Mouse (Mus musculus) MEL (cell line): Measurements from ENCODE around the gene Kcnn1. TPM values are rescaled to one million over a fixed set of nuclear protein-coding genes. Genes with fewer than 3 reads are reported as not detected.

Experiments used
- DNase-seq: peaks from one replicate; pipeline ENCODE4 v3.0.0; 2011; ENCODE audit warnings: low read depth, low spot score
- H3K27ac ChIP-seq: 2 replicates; pipeline ENCODE4 v1.5.1; 2012; ENCODE audit warnings: low read depth, mild to moderate bottlenecking, control low read depth, low read length, moderate library complexity; ENCODE audit not compliant: control insufficient read depth
- H3K27me3 ChIP-seq, 2 experiments: fragments of 150-350 bp in 1 of 2; sonication (generic) in 1 of 2; 2 replicates each; pipeline ENCODE4 v1.6.1; 2012; ENCODE audit warnings: low read length in 2 of 2, mild to moderate bottlenecking in 2 of 2, improper control_type of control experiment in 1 of 2, moderate library complexity in 1 of 2; ENCODE audit not compliant: insufficient read depth in 2 of 2, control insufficient read depth in 1 of 2
- H3K36me3 ChIP-seq, 2 experiments: 2 replicates each; pipeline ENCODE4 v1.6.1; 2012 to 2014; ENCODE audit warnings: low read length in 2 of 2, improper control_type of control experiment in 1 of 2, inconsistent platforms in 1 of 2, mild to moderate bottlenecking in 1 of 2; ENCODE audit not compliant: insufficient read depth in 2 of 2, control insufficient read depth in 1 of 2
- H3K4me1 ChIP-seq, 2 experiments: fragments of 150-350 bp in 1 of 2; sonication (generic) in 1 of 2; 2 replicates each; pipeline ENCODE4 v1.6.1; 2012; ENCODE audit warnings: low read length in 2 of 2, improper control_type of control experiment in 1 of 2, mild to moderate bottlenecking in 1 of 2; ENCODE audit not compliant: insufficient read depth in 2 of 2, control insufficient read depth in 1 of 2
- H3K4me3 ChIP-seq, 2 experiments: fragments of 150-350 bp in 1 of 2; sonication (generic) in 1 of 2; 2 replicates each; pipeline ENCODE4 v1.5.1; 2012; ENCODE audit warnings: low read depth in 2 of 2, low read length in 2 of 2, mild to moderate bottlenecking in 2 of 2, moderate library complexity in 2 of 2, control low read depth in 1 of 2, improper control_type of control experiment in 1 of 2; ENCODE audit not compliant: control insufficient read depth in 1 of 2, insufficient read depth in 1 of 2
- H3K79me2 ChIP-seq: 2 replicates; pipeline ENCODE4 v1.6.1; 2012; ENCODE audit warnings: mild to moderate bottlenecking, low read length, moderate library complexity; ENCODE audit not compliant: control insufficient read depth, poor library complexity, insufficient read depth
- H3K9ac ChIP-seq: 2 replicates; pipeline ENCODE4 v1.6.1; 2012; ENCODE audit warnings: low read depth, mild to moderate bottlenecking, control low read depth, low read length, moderate library complexity; ENCODE audit not compliant: control insufficient read depth, poor library complexity, severe bottlenecking
- H3K9me3 ChIP-seq: fragments of 150-350 bp; sonication (generic); replicated peaks from 2 replicates; pipeline ENCODE4 v1.6.1; 2012; ENCODE audit warnings: mild to moderate bottlenecking, low read length, improper control_type of control experiment, moderate library complexity; ENCODE audit not compliant: insufficient read depth
- BHLHE40 ChIP-seq: IDR thresholded peaks from 2 replicates; pipeline ENCODE4 v1.6.1; 2012; ENCODE audit warnings: low read depth, mild to moderate bottlenecking, inconsistent platforms, low read length, improper control_type of control experiment, borderline replicate concordance
- CHD1 ChIP-seq: IDR thresholded peaks from 2 replicates; pipeline ENCODE4 v1.6.1; 2012; ENCODE audit warnings: low read depth, mild to moderate bottlenecking, inconsistent platforms, low read length, improper control_type of control experiment
- ELF1 ChIP-seq: IDR thresholded peaks from 2 replicates; pipeline ENCODE4 v1.6.1; 2014; ENCODE audit warnings: low read depth, mild to moderate bottlenecking, inconsistent platforms, low read length, improper control_type of control experiment, moderate library complexity
- EP300 ChIP-seq, 2 experiments: IDR thresholded peaks; 2 replicates each; pipeline ENCODE4 v1.6.1; 2011; ENCODE audit warnings: improper control_type of control experiment in 2 of 2, low read length in 2 of 2, low read depth in 1 of 2, mild to moderate bottlenecking in 1 of 2
- ETS1 ChIP-seq: IDR thresholded peaks from 2 replicates; pipeline ENCODE4 v1.6.1; 2012; ENCODE audit warnings: low read depth, mild to moderate bottlenecking, inconsistent platforms, low read length, improper control_type of control experiment, moderate library complexity
- MAFK ChIP-seq: IDR thresholded peaks from 2 replicates; pipeline ENCODE4 v1.6.1; 2011; ENCODE audit warnings: low read depth, mild to moderate bottlenecking, low read length, improper control_type of control experiment, borderline replicate concordance
- MAZ ChIP-seq: IDR thresholded peaks from 2 replicates; pipeline ENCODE4 v1.6.1; 2012; ENCODE audit warnings: low read depth, mild to moderate bottlenecking, inconsistent platforms, low read length, improper control_type of control experiment
- MEF2A ChIP-seq: IDR thresholded peaks from 2 replicates; pipeline ENCODE4 v1.6.1; 2014; ENCODE audit warnings: low read depth, mild to moderate bottlenecking, inconsistent platforms, low read length, improper control_type of control experiment; ENCODE audit not compliant: poor library complexity, insufficient replicate concordance, severe bottlenecking; ENCODE audit errors: extremely low read depth
- MYC ChIP-seq: IDR thresholded peaks from 2 replicates; pipeline ENCODE4 v1.6.1; 2011; ENCODE audit warnings: low read depth, mild to moderate bottlenecking, low read length, improper control_type of control experiment, moderate library complexity
- NELFE ChIP-seq: IDR thresholded peaks from 2 replicates; pipeline ENCODE4 v1.6.1; 2011; ENCODE audit warnings: low read depth, low read length, improper control_type of control experiment
- RAD21 ChIP-seq: IDR thresholded peaks from 2 replicates; pipeline ENCODE4 v1.6.1; 2011; ENCODE audit warnings: mild to moderate bottlenecking, low read depth, low read length, improper control_type of control experiment
- RCOR1 ChIP-seq: IDR thresholded peaks from 2 replicates; pipeline ENCODE4 v1.6.1; 2012; ENCODE audit warnings: low read depth, mild to moderate bottlenecking, inconsistent platforms, low read length, improper control_type of control experiment
- SMC3 ChIP-seq: IDR thresholded peaks from 2 replicates; pipeline ENCODE4 v1.6.1; 2011; ENCODE audit warnings: low read depth, low read length, improper control_type of control experiment
- TBP ChIP-seq: IDR thresholded peaks from 2 replicates; pipeline ENCODE4 v1.8.0; 2011; ENCODE audit warnings: low read depth, low read length, improper control_type of control experiment
- UBTF ChIP-seq: IDR thresholded peaks from 2 replicates; pipeline ENCODE4 v1.6.1; 2012; ENCODE audit warnings: low read depth, mild to moderate bottlenecking, inconsistent platforms, low read length, improper control_type of control experiment, moderate library complexity, borderline replicate concordance; ENCODE audit not compliant: insufficient read depth
- USF1 ChIP-seq: IDR thresholded peaks from 2 replicates; pipeline ENCODE4 v1.6.1; 2014; ENCODE audit warnings: low read depth, mild to moderate bottlenecking, inconsistent platforms, low read length, improper control_type of control experiment, moderate library complexity
- USF2 ChIP-seq, 2 experiments: IDR thresholded peaks; 2 replicates each; pipeline ENCODE4 v1.6.1; 2011 to 2012; ENCODE audit warnings: improper control_type of control experiment in 2 of 2, low read length in 2 of 2, borderline replicate concordance in 1 of 2, inconsistent platforms in 1 of 2, low read depth in 1 of 2, mild to moderate bottlenecking in 1 of 2; ENCODE audit not compliant: insufficient read depth in 1 of 2
- ZMIZ1 ChIP-seq: IDR thresholded peaks from 2 replicates; pipeline ENCODE4 v1.6.1; 2012; ENCODE audit warnings: low read depth, mild to moderate bottlenecking, inconsistent platforms, low read length, improper control_type of control experiment, moderate library complexity
- polyA plus RNA-seq, 2 experiments: library from polyadenylated mRNA; stranded (reverse) in 1 of 2; unstranded in 1 of 2; fragments of >175 nt in 1 of 2; fragments of >200 nt in 1 of 2; gene quantifications; 2 replicates each; pipeline versions ENCODE4 v1.2.1 to v1.2.4; 2012; ENCODE audit warnings: low replicate concordance in 2 of 2, low read depth in 1 of 2; ENCODE audit not compliant: insufficient read length in 2 of 2, insufficient read depth in 1 of 2, missing spikeins in 1 of 2
- total RNA-seq: library from RNA; depleted of rRNA; stranded (reverse); fragments of 300-350 nt; gene quantifications from 2 replicates; pipeline ENCODE4 v1.2.3, GENCODE M21; 2012

Kcnn1 gene
- total and polyA plus RNA-seq, 3 experiments, result 8.9 to 10.7 TPM; not detected in 1

DNA sequence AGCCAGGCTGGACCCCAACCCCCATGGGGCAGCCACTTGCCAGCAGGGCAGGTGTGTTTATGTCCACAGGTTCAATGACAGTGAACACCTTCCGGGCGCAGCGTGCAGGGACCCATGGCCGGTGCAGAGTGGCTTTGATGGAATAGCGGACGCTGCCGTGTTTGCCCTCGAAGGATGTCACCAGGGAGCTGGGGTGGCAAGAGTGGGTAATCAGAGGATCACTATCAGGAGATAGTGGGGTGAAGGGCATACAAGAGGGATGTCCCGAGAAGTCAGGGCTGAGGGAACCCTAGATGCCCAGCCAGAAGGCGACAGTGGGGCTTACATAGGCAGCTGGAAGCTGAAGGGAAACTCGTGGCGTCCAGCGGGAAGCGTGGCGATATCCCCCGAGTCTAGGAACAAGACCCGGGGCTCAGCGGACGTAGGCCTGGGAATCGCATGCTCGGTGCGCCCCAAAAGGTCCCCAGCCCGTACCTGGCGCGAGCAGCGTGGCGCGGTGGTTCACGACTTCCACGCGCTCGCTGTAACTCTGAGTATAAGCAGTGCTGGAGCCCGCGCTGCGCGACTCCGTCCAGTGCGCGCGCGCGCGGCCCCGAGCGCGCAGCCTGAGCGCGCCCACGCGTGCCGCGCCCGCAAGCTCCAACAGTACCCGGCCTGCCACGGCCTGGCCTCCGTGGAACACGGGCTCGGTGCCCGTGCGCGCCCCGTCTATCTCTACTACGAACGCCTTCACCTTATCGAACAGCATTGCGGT lies 24.2 kb downstream of the Kcnn1 start (continued):
- TF ChIP-seq RCOR1 (no peak), ELF1 (no peak), SMC3 (no peak), TBP (no peak), MYC (peak; percentile 71), MAZ (no peak), NELFE (no peak), RAD21 (no peak), USF1 (no peak), BHLHE40 (no peak), USF2 (IDR thresholded peaks at IDR 0.05; ENCODE audit: borderline replicate concordance in 1 of 2, insufficient read depth in 1 of 2, low read depth in 1 of 2, low read length in 2 of 2) (no peak), CHD1 (no peak), ZMIZ1 (no peak)

DNA sequence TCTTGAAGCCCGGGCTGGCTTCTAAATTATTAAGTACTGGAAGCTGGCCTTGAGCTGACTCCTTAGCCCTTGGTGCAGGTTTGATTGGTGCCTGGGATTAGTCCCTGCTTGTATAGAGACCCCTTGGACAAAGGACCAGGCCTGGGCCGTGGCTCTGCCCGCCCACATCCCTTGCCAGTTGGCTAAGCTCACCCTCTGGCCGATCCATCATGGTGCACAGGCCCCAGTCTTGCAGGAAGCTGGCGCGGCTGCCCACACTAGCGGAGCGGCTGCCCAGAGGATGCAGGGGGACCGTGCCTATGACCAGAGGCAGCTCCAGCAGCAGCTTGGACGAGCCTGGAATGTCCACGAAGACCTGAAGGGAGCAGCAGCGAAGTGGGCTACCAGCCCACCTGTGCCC lies 26.4 kb downstream of the Kcnn1 start:
- Histone ChIP-seq H3K36me3 (peaks cover 0 to 10% of the 10 kb centered on the region in 2 experiments; a peak in 2 of 4 replicates), H3K4me3 (no peak overlapping the region), H3K4me1 (peaks cover 0 to 5% of the 10 kb centered on the region in 2 experiments; a peak in 1 of 4 replicates), H3K9me3 (no peaks in the 10 kb centered on the region)
- no peak for TF ChIP-seq MEF2A
- TF ChIP-seq UBTF, result no peak
- no peak for TF ChIP-seq MAFK
- TF ChIP-seq RCOR1, result no peak
- no peak for TF ChIP-seq EP300 (IDR thresholded peaks at IDR 0.05; ENCODE audit: low read depth in 1 of 2, low read length in 2 of 2)
- TF ChIP-seq ETS1, result no peak
- TF ChIP-seq CHD1, result no peak
- TF ChIP-seq NELFE, result no peak
- TF ChIP-seq, all 39 proteins: peak for 0
- no peak overlapping the region for H3K9ac ChIP-seq
- H3K79me2 ChIP-seq, result no peaks in the 10 kb centered on the region; the same call in 1 of the 2 replicates
- no peak for DNase-seq
- H3K27ac ChIP-seq, result no peak overlapping the region
- H3K27me3 ChIP-seq, result no peaks in the 10 kb centered on the region
